Mouse (Mus musculus) neutrophil, adult 5-6 weeks (primary cell): ENCODE data around the gene Asb18. TPM values are rescaled to one million over a fixed set of nuclear protein-coding genes. Genes with fewer than 3 reads are reported as not detected.

Experiments
- ATAC-seq: fragments of 151-379, 151-347 bp; 2 replicates; pipeline ENCODE4 v1.8.0; 2017; ENCODE audit warnings: mild to moderate bottlenecking, moderate TSS enrichment; ENCODE audit not compliant: insufficient number of reproducible peaks, poor library complexity, low FRiP score, severe bottlenecking; ENCODE audit errors: extremely low read depth
- total RNA-seq: library from RNA; stranded (forward); fragments of 200-1000 nt; gene quantifications from 2 replicates; pipeline ENCODE4 v1.2.3, GENCODE M21; 2017

Gene Asb18
- total RNA-seq, 1 experiment from 2014 or later = not detected

- no peak for ATAC-seq
Observed at GRCm38 (mm10) chr1:89938884-89939595, 75.4 kb downstream of the Asb18 start.

GRCm38 (mm10) chr1:89935493-89936348 is 78.7 kb downstream of the Asb18 start:
- no peak for ATAC-seq

GRCm38 (mm10) chr1:89934316-89935260 is 79.9 kb downstream of the Asb18 start:
- no peak for ATAC-seq

- ATAC-seq = no peak
Observed at GRCm38 (mm10) chr1:89933786-89934185, 80.7 kb downstream of the Asb18 start.

GRCm38 (mm10) chr1:89933028-89933427 is 81.4 kb downstream of the Asb18 start:
- no peak for ATAC-seq

GRCm38 (mm10) chr1:89932616-89933015 is 81.8 kb downstream of the Asb18 start:
- no peak for ATAC-seq

- ATAC-seq = no peak
Observed at GRCm38 (mm10) chr1:89932021-89932423, 82.4 kb downstream of the Asb18 start.

GRCm38 (mm10) chr1:89931120-89931519 is 83.3 kb downstream of the Asb18 start, which contains the start of gene Gbx2:
Gbx2 (minus strand) TSS chr1:89931179.
- no peak for ATAC-seq

GRCm38 (mm10) chr1:89930551-89930950 is 83.9 kb downstream of the Asb18 start:
- ATAC-seq = no peak

- ATAC-seq = no peak
Observed at GRCm38 (mm10) chr1:89929721-89930505, 84.6 kb downstream of the Asb18 start.

- ATAC-seq = no peak
Observed at GRCm38 (mm10) chr1:89929181-89929580, 85.3 kb downstream of the Asb18 start.

- no peak for ATAC-seq
Observed at GRCm38 (mm10) chr1:89928676-89929075, 85.8 kb downstream of the Asb18 start.

- no peak for ATAC-seq
Observed at GRCm38 (mm10) chr1:89927061-89927661, 87.3 kb downstream of the Asb18 start.

GRCm38 (mm10) chr1:89926583-89927060 is 87.8 kb downstream of the Asb18 start:
- no peak for ATAC-seq

GRCm38 (mm10) chr1:89925501-89926190 is 88.8 kb downstream of the Asb18 start:
- no peak for ATAC-seq

GRCm38 (mm10) chr1:89923642-89924020 is 90.8 kb downstream of the Asb18 start:
- ATAC-seq = no peak

- ATAC-seq = no peak
Observed at GRCm38 (mm10) chr1:89922883-89923641, 91.4 kb downstream of the Asb18 start.
